Mouse (Mus musculus) heart, embryonic 14.5 days (tissue): Measurements from ENCODE around the gene Stard10. TPM values are rescaled to one million over a fixed set of nuclear protein-coding genes. Genes with fewer than 3 reads are reported as not detected.

Experiments used
- ATAC-seq: fragments of 200-750 bp; cut with Nextera tagmentation; 2 replicates; pipeline ENCODE4 v1.8.0; 2017; ENCODE audit warnings: low read depth, moderate TSS enrichment; ENCODE audit not compliant: insufficient number of reproducible peaks, insufficient read depth, low FRiP score
- H3K27ac ChIP-seq, 2 experiments: fragments of 200-500 bp in 1 of 2; fragments of 300-500 bp in 1 of 2; sonication (generic) in 1 of 2; replicated peaks in 1 of 2; 2 replicates each; pipeline ENCODE4 v1.5.1; 2012 to 2014; ENCODE audit warnings: low read depth in 2 of 2, low read length in 2 of 2, control low read depth in 1 of 2, mild to moderate bottlenecking in 1 of 2, mixed read lengths in 1 of 2; ENCODE audit not compliant: control insufficient read depth in 1 of 2, insufficient read depth in 1 of 2
- H3K27me3 ChIP-seq: fragments of 300-500 bp; sonication (generic); 2 replicates; pipeline ENCODE4 v1.6.1; 2014; ENCODE audit warnings: mild to moderate bottlenecking, low read length, control low read depth; ENCODE audit not compliant: control insufficient read depth, insufficient read depth
- H3K36me3 ChIP-seq: fragments of 300-500 bp; sonication (generic); 2 replicates; pipeline ENCODE4 v1.6.1; 2014; ENCODE audit warnings: mild to moderate bottlenecking, control low read depth, low read length, mixed read lengths; ENCODE audit not compliant: control insufficient read depth, insufficient read depth
- H3K4me1 ChIP-seq, 2 experiments: fragments of 200-500 bp in 1 of 2; fragments of 300-500 bp in 1 of 2; sonication (generic) in 1 of 2; 2 replicates each; pipeline ENCODE4 v1.6.1; 2012 to 2014; ENCODE audit warnings: low read length in 2 of 2, control low read depth in 1 of 2, mixed read lengths in 1 of 2; ENCODE audit not compliant: control insufficient read depth in 2 of 2, insufficient read depth in 2 of 2
- H3K4me2 ChIP-seq: fragments of 300-500 bp; sonication (generic); 2 replicates; pipeline ENCODE4 v1.6.1; 2014; ENCODE audit warnings: mild to moderate bottlenecking, low read length
- H3K4me3 ChIP-seq, 2 experiments: fragments of 200-500 bp in 1 of 2; fragments of 300-500 bp in 1 of 2; sonication (generic) in 1 of 2; 2 replicates each; pipeline ENCODE4 v1.5.1; 2012 to 2014; ENCODE audit warnings: low read length in 2 of 2, mild to moderate bottlenecking in 2 of 2, control low read depth in 1 of 2, low read depth in 1 of 2, moderate library complexity in 1 of 2; ENCODE audit not compliant: control insufficient read depth in 1 of 2, insufficient read depth in 1 of 2
- H3K9ac ChIP-seq: fragments of 300-500 bp; sonication (generic); 2 replicates; pipeline ENCODE4 v1.6.1; 2014; ENCODE audit warnings: mild to moderate bottlenecking, low read length
- H3K9me3 ChIP-seq: fragments of 300-500 bp; sonication (generic); 2 replicates; pipeline ENCODE4 v1.6.1; 2016; ENCODE audit warnings: low read length, control low read depth; ENCODE audit not compliant: control insufficient read depth
- WGBS: fragments of 180-500 bp; shearing (Covaris S2); extraction: QIAGEN DNeasy Blood & Tissue Kit; methylation state at CpG from one replicate; pipeline ENCODE4 v1.1.7; 2014; 5-methylcytosine and 5-hydroxymethylcytosine counted together
- polyA plus RNA-seq: library from polyadenylated mRNA; unstranded; fragments of >200 nt; fragmentation: Nextera tagmentation; extraction: Ambion mirVana; gene quantifications from 2 replicates; pipeline ENCODE4 v1.2.1, GENCODE M21; 2014

Gene Stard10
- polyA plus RNA-seq, 1 experiment from 2014 or later = 61.7 TPM

- Histone ChIP-seq H3K9ac (peak overlapping the region; percentile 71), H3K27ac (peak overlapping the region; percentile 14 to 72; a peak in 3 of 4 replicates)
- WGBS = 62% methylated on average over 5 of the region's 5 CpGs
These were observed 62.0 kb downstream of the Stard10 start for GRCm38 (mm10) chr7:101378796-101379465.

GRCm38 (mm10) chr7:101379732-101380131, 62.8 kb downstream of the Stard10 start:
- Histone ChIP-seq H3K4me3 (no peak overlapping the region), H3K27me3 (no peaks in the 10 kb centered on the region), H3K9me3 (no peaks in the 10 kb centered on the region), H3K27ac (peak overlapping the region; percentile 26 to 72; a peak in 3 of 4 replicates), H3K4me1 (peaks cover 14 to 24% of the 10 kb centered on the region in 2 experiments), H3K9ac (peak overlapping the region; percentile 71), H3K4me2 (peak overlapping the region; percentile 65; the same call in 1 of the 2 replicates), H3K36me3 (no peaks in the 10 kb centered on the region)
- 70% methylated on average over 2 of the region's 2 CpGs for WGBS
- no peak for ATAC-seq

More at GRCm38 (mm10) chr7:101378796-101379465, 62.0 kb downstream of the Stard10 start:
- H3K27me3 ChIP-seq = no peaks in the 10 kb centered on the region
- ATAC-seq = no peak
- H3K4me3 ChIP-seq = peak overlapping the region in 1 of 2 experiments; percentile 23; a peak in 1 of 4 replicates
- H3K4me1 ChIP-seq = peaks cover 12 to 22% of the 10 kb centered on the region in 2 experiments; a peak in 3 of 4 replicates
- H3K9me3 ChIP-seq = no peaks in the 10 kb centered on the region
- no peaks in the 10 kb centered on the region for H3K36me3 ChIP-seq
- H3K4me2 ChIP-seq = peak overlapping the region; percentile 65

- Histone ChIP-seq H3K4me1 (peaks cover 25 to 38% of the 10 kb centered on the region in 2 experiments), H3K27me3 (no peaks in the 10 kb centered on the region), H3K4me3 (no peak overlapping the region), H3K4me2 (no peak overlapping the region), H3K9ac (no peak overlapping the region), H3K27ac (no peak overlapping the region), H3K36me3 (0 out of 2 replicates have a peak, but pooled peaks cover 4% of the 10 kb centered on the region), H3K9me3 (no peaks in the 10 kb centered on the region)
- 80% methylated on average over 6 of the region's 6 CpGs for WGBS
- no peak for ATAC-seq
These were observed 64.6 kb downstream of the Stard10 start for GRCm38 (mm10) chr7:101381512-101381911.

GRCm38 (mm10) chr7:101382378-101382777, 65.5 kb downstream of the Stard10 start:
- no peaks in the 10 kb centered on the region for H3K27me3 ChIP-seq
- H3K4me1 ChIP-seq = peaks cover 25 to 37% of the 10 kb centered on the region in 2 experiments
- WGBS = 73% methylated on average over 8 of the region's 8 CpGs
- no peak overlapping the region for H3K4me2 ChIP-seq
- no peak overlapping the region for H3K4me3 ChIP-seq
- H3K9ac ChIP-seq = no peak overlapping the region
- no peak for ATAC-seq
- no peak overlapping the region for H3K27ac ChIP-seq
- 0 out of 2 replicates have a peak, but pooled peaks cover 6% of the 10 kb centered on the region for H3K36me3 ChIP-seq
- H3K9me3 ChIP-seq = no peaks in the 10 kb centered on the region

- Histone ChIP-seq H3K4me1 (peaks cover 19 to 26% of the 10 kb centered on the region in 2 experiments), H3K27me3 (no peaks in the 10 kb centered on the region), H3K4me2 (no peak overlapping the region), H3K4me3 (no peak overlapping the region), H3K36me3 (peaks cover 20% of the 10 kb centered on the region), H3K27ac (no peak overlapping the region), H3K9me3 (no peaks in the 10 kb centered on the region), H3K9ac (no peak overlapping the region)
- 66% methylated on average over 3 of the region's 3 CpGs for WGBS
- no peak for ATAC-seq
These were observed 66.9 kb downstream of the Stard10 start for GRCm38 (mm10) chr7:101383756-101384155.

GRCm38 (mm10) chr7:101384931-101385330, 68.0 kb downstream of the Stard10 start:
- Histone ChIP-seq H3K9ac (no peak overlapping the region), H3K36me3 (peaks cover 23% of the 10 kb centered on the region), H3K27ac (no peak overlapping the region), H3K4me1 (peaks cover 20 to 24% of the 10 kb centered on the region in 2 experiments), H3K4me2 (no peak overlapping the region), H3K4me3 (no peak overlapping the region), H3K27me3 (no peaks in the 10 kb centered on the region), H3K9me3 (no peaks in the 10 kb centered on the region)
- ATAC-seq = no peak
- 61% methylated on average over 10 of the region's 10 CpGs for WGBS

- H3K4me2 ChIP-seq = no peak overlapping the region
- WGBS = 48% methylated on average over 6 of the region's 6 CpGs
- 0 out of 2 replicates have a peak, but pooled peaks have one; percentile 9 for ATAC-seq
- H3K27me3 ChIP-seq = no peaks in the 10 kb centered on the region
- H3K9ac ChIP-seq = no peak overlapping the region
- H3K4me3 ChIP-seq = no peak overlapping the region
- H3K27ac ChIP-seq = no peak overlapping the region
- peaks cover 24 to 27% of the 10 kb centered on the region in 2 experiments for H3K4me1 ChIP-seq
- no peaks in the 10 kb centered on the region for H3K9me3 ChIP-seq
- peaks cover 23% of the 10 kb centered on the region for H3K36me3 ChIP-seq
These were observed 68.4 kb downstream of the Stard10 start for GRCm38 (mm10) chr7:101385331-101385733.
